Mouse (Mus musculus) CH12F3 (cell line): ENCODE results near the gene Sort1.
"Not testable (repeated sequence)": the region's sequence is repeated elsewhere in the genome, so short reads cannot be mapped to it uniquely, and the experiment has no call there.

Source experiments
- in situ Hi-C: fragments of 300-500 bp; cut with MboI; formaldehyde crosslinking; loops from 2 replicates; pipeline ENCODE4 v1.14.3; 2020; ENCODE audit warnings: low sequenced_read_pairs

Gene Sort1

DNA sequence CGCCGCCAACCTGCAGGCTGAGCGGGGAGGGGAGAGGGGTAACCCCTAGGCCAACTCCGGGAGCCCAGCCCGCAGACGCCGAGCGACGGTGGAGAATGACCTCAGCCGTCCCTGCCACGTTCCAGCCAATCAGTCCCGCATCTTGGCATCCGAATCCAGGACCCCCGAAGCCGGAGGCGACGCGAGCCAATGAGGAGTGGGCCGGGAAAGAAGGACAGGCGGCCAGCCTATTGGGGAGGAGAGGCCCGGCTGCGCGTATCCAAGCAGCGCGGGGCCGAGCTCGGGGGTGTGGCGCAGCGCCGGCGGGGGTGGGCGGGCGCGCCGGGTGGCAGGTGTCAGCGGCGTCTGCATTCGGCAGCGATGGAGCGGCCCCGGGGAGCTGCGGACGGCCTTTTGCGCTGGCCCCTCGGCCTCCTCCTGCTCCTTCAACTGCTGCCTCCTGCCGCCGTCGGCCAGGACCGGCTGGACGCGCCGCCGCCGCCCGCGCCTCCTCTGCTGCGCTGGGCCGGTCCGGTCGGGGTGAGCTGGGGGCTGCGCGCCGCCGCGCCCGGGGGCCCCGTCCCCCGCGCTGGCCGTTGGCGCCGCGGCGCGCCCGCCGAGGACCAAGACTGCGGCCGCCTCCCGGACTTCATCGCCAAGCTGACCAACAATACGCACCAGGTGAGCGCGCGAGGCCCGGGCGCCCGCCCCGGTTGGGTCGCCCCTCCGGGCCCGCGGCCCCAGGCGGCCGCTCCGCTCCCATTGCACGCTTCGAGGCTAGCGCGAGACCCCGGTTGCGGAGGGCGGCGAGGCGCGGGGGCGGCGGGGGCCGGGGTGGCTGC lies at the start of gene Sort1:
Sort1 (plus strand) TSS at position 302 of the 821 bp plus-strand sequence.
- in situ Hi-C loops: no loop called here

DNA sequence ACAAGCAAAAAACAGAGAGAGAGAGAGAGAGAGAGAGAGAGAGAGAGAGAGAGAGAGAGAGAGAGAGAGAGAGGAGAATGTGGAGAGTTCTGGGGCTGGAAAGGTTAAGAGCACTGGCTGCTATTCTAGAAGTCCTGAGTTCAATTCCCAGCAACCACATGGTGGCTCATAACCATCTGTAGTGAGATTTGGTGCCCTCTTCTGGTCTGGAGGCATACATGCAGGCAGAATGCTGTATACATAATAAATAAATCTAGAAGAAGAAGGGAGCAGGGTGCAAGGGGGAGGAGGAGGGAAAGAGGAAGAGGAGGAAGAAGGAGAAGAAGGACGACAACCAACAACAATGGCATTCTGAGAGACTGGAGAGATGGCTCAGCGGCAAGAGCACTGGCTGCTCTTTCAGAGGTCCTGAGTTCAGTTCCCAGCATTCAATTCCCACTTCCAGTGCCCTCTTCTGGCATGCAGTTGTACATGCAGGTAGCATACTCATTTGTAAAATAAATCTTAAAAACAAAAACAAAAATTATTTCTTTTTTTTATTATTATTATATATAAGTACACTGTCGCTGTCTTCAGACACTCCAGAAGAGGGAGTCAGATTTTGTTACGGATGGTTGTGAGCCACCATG lies 46.3 kb upstream of the Sort1 start:
- in situ Hi-C loops: not testable (repeated sequence)

DNA sequence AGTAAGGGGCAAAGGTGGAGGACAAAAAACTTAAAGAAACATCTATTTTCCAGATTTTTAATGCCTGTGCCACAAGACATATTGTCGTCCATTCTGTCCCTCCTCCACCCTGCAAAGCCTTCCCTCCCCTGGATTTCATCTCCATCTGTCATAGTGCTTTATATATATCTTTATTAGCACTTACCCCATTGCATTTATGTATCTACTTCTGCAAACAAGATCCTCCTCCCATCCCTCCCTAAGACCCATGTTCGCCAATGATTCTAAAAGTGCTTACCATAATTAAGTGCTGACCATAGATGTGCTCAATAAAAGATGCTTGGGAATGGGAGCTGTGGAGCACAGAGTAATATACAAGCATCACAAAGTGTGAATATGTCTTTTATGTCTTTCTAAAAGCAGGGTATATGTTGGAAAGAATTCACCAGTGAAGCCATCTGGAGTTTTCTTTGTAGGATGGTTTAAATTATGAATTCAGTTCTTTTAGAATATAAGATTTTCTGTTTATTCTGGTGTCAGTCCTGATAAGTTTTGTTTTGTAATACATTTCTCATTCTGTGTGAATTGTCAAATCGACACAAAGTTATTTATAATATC lies 42.5 kb upstream of the Sort1 start:
- in situ Hi-C loops: no loop called here

DNA sequence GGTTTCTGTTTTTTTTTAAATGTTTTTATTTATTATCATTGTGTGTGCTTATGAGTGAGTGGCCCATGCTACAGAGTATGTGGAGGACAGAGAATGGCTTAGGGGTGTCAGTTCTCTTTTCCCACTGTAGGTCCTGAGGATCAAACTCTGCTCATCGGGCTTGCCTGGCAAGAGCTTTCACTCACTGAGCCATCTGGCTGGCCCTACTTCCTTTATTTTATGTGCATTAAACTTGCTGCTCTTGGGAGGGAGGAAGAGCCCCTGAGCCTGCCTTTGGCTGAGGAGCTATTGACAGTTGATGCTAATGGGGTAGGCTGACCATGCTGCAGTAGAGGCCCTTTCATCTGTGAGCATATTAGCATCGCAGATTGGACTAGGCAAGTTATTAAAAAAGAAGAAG lies 37.0 kb upstream of the Sort1 start:
- in situ Hi-C loops: no loop called here

DNA sequence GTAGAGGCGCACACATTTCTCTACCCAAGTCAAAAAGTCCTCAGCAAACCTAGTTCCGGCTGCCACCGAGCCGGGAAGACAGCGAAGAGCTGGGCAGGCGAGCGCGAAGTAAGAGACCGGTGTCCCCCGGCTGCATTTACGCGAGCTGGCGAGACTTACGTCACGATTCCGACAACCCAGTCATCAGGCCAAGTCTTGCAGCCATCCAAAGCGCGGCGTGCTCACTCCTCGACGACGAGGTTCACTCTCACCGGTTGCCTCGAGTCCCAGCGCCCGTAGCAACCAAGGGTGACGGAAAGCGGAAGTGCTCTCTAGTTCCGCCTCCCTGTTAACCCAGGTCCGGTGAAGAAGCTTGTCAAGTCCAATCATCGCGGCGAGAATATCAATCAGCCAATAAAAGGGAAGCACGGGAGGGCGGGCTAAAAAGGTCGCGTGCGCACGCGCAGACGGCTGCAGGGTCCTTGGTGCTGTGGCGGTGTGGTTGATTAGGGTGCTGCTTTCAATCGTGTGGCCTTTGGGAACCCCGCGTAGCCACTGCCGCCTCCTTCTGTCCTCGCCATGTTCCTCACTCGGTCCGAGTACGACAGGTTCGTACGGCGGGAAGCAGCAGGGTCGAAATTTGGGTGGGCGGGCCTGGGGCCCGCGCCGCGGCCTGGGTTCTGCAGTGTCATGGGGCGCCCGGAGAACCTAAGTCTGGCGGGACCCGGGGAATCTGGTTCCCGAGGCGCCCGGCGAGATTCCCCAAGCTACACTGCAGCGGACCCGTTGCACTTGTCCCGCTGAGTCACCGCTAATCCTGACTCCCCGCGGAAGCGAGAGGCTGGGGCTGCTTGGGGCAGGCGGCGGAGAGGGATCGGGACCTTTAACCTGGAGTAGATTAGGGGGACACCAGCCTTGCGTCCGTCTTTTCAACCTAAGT lies 26.9 kb upstream of the Sort1 start, which contains the start of gene Psma5:
Psma5 (plus strand) TSS at position 208 of the 919 bp plus-strand sequence.
- in situ Hi-C loops: no loop called here

DNA sequence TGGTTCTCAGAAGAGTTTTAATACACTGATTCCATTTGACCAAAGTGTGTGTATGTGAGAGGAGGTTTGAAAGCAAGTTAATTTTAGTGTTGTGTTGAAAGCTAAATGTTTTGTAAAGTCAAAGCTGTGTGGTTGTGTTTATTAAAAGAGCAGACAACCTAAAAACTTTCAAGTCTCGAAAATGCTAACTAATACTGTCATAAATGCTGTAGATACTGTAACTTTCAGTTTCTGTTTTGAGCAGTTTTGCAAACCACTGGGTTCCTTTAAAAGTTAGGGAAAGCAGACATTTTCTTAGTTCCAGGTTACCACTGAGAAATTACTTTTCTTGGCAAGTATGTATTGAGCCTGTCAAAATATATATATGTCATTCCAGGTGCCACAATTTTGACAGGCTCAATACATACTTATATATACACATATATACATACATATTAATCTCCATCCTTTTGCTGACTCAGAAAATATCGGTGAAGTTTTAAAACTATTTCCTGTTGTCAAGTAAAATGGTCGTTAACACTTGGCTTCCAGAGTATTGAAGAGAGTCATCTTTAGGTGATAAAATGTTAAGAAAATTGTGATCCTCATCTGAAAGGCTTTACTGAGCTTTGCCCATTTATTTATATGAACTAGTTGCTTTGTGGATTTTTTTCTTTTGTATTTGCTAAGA lies 25.9 kb upstream of the Sort1 start:
- in situ Hi-C loops: no loop called here

DNA sequence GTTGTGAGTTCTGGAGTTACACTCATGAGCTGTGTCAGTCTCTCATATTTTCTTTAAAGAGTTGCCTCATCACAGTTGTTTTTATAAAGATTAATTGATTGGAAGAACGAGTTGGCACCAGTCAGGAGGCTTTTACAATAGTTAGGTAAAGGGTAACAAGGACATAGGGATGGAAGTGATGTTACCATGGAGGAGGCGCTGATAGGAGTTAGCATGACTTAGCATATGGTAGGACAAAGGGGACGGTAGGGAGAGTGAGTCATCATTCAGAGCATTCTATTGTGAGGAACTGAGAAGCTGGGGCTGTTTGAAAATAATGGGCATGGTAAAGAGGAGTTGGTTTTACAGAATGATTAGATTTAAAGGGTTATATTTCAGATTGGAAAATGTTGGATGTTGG lies 24.6 kb upstream of the Sort1 start:
- in situ Hi-C loops: no loop called here

DNA sequence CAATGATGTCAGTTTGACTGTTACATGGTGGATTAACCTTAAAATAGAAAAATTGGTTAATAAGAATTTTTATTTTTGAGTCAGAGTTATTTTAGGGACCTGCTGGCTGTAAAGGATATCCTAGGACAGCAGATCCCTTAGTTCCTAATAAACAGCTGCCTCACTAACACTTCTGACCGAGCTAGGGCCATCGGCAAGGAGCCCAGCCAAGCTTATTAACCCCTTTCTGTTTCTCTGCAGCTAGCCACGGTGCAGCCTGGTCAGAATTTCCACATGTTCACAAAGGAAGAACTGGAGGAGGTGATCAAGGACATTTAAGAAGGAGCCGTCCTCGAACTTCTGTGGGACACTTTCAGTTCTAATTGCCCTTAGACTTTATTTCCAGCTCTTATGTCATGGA lies 4.4 kb upstream of the Sort1 start:
- in situ Hi-C loops: loop anchor here (5.0 kb wide), 1 partner anchor 108 kb away; no protein-coding TSS in a partner anchor

DNA sequence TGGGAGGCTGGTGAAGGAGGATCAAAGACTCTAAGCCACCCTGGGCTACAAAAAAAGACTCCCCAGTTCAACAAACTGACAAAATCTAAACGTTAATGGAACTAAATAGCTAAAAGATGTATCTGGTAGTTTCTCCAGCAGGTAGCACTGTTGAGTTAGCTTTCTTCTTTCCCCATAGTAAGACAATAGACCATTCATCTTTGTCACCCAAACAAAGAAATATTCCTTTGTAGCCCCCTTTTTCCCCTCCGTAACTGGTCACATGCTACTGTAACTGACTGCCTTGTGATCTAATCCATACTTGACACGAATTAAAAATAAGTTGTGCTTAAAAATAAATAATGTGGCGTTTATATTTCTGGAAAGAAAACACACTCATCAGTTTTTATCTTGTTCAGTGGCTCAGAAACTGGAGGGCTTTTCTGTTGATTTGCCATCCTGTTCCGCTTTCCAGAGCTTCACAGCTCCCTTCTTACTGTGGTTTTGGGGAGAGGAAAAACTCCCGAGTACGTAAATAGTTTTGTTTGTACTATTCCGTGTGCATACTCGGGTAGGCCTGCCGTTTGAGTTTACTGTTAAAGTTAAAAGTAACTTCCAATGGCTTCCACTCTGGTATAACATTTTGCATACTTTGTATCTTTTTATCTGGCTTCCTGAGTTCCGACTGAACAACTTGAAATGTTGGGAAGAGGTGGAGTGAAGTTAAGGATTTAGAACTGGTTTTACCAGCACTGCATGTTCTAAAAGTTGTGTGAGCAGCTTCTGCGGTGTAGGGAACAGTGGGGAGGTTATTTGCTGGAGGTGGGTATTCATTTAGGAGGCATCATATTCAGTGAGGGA lies 1.3 kb upstream of the Sort1 start:
- in situ Hi-C loops: no loop called here

DNA sequence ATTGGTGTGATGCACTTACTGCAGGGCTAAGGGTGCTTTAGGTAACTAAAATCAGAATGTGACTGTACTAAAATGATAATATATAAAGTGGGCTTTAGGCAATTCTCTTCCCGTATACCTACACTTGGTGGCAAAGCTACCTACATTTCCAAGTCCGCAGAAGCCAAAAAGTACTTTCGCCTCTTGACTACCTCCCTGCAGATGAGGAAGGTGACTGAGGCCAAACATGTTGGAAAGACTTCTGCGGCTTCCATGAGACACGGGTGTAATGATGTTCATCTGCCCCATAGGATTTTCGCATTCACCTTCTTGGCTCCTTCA lies 681 bp upstream of the Sort1 start:
- in situ Hi-C loops: no loop called here

DNA sequence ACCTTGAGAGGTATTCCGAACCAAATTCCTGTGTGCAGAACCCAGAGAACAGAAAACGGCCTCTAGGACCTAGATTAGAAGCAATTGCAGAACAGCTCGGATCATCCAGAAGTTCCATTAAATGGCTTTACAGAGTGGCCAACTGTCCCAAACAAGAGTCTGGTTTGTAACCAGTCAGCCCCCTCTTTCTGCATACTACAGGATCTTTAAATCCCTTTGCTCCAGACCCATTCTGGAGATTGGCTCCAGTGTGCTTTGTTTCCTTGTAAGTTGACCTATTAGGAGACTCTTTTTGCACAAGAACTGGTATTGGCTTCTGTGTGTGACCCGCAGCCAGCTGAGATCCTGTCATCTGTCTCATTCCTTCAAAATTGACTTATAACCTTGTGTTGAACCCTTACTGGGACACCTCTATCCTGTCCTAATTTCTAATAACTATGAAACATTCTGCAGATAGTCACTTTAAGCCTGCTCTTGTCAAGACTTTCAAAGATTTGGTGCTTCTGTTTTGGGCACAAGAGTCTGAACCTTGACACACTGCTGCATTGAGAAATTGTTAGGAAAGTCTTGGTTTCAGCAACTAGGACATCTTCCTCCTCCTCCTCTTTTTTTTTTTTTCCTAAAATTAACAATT lies 1.3 kb downstream of the Sort1 start:
- in situ Hi-C loops: no loop called here

DNA sequence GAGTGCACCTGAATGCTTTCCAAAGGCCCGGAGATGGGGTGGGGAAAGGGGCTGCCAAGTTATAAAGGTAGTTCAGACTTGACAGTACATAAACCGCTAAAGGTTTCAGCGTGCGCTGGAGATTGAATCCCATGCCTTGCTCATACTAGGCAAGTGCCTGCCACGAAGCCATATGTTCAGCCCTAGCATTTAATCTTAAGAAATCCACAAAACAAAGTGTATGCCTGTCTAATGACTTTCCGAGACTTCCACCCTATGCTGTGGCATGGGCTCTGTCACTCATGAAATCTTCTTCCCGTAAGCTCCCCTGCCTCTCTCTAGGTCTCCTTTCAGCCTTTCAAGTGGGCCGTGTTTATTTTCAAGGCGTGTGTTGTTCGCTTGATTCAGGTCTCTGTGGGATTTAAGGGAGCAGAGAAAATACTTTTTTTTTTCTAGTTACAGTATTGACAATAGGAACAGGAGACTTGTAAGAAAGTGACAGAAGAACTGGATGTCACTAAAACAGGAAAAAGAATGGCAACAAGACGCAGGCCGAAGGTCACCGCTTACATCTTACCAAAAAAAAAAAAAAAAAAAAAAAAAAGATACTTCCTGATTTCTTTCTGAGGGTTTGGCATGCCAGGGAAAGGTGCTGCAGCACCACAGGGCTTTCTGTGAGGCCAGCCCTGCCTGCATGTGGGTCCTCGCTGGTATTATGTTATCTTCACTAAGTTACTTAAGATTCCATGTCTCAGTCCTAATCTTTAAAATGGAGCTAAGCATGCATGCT lies 3.0 kb downstream of the Sort1 start:
- in situ Hi-C loops: no loop called here

DNA sequence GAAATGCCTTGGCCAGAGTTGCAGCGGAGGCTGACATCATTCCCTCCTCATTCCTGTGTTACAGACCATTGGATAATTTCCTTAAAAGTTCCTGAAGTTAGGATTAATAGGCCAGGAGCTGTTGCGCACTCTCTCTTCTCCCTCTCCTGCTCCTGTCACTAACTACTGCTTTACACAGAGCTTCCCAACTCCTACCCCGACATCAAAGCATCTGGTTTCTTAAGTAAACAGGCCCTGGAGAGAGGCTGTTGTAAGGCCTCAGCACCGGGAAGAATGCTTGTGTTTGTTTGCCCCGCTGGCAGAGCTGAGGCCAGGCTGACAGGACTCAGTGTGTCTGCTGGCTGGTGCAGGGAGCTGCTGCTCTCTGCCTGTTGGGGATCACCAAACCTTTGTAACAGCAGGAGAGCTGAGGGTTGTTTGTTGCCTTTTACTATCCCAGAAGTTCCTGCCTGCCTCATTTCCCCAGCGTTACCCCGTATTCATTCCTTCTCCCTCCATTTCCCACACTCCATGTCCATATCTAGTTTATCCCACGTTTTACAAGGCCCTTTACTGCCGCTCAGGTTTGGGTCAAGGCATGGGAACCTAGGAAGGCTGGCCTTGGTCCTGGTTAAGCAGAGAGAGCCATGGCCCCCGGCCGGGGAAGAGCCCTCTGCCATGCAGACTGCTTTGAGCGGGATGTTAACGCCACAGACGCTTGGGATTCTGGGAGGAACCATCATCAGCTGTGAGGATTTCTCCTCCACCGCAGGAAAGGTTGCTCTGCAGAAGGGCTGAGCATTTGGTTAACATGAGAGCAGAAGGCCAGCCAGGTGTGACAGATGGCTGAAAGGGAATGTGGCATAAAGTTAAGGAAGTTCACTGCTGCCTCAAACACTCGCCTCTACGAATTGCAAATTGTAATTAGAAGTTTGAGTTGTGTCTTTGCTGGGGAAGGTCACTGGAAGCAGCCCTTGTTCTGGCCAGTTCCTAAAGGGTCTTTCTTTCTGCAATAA lies 4.2 kb downstream of the Sort1 start:
- in situ Hi-C loops: no loop called here

DNA sequence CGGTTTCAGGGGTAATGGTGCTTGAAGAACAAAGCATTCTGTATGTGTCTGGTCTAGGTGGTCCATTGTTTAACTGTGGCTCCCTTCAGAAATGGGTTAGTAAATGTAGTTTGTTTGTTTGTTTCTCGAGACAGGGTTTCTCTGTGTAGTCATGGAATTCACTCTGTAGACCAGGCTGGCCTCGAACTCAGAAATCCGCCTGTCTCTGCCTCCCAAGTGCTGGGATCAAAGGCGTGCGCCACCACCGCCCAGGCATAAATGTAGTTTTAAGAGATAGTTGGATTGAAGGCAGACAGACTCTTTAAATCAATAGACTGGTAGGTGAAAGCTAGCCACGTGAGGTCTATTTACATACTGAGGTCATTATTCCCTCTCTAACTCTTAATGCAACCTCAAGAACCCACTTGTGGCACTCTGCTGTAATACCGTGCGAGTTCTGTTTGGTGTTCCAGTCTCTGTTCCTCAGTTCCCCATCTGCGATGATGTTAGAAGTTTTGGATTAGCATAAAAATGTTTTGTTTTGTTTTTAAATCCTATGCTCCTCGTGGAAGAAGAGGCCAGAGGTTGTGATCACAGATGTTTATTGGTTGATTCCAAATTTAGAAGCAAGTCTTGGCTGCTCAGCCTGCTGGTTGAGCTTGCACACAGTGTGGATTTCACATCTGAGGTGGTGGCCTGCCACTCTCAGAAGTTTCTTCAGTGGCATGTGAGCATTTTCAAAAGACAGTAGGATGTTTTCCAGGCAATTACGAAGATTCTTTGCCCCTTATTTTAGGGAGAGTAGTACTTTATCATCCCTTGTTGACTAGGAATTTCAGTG lies 5.6 kb downstream of the Sort1 start:
- in situ Hi-C loops: no loop called here

DNA sequence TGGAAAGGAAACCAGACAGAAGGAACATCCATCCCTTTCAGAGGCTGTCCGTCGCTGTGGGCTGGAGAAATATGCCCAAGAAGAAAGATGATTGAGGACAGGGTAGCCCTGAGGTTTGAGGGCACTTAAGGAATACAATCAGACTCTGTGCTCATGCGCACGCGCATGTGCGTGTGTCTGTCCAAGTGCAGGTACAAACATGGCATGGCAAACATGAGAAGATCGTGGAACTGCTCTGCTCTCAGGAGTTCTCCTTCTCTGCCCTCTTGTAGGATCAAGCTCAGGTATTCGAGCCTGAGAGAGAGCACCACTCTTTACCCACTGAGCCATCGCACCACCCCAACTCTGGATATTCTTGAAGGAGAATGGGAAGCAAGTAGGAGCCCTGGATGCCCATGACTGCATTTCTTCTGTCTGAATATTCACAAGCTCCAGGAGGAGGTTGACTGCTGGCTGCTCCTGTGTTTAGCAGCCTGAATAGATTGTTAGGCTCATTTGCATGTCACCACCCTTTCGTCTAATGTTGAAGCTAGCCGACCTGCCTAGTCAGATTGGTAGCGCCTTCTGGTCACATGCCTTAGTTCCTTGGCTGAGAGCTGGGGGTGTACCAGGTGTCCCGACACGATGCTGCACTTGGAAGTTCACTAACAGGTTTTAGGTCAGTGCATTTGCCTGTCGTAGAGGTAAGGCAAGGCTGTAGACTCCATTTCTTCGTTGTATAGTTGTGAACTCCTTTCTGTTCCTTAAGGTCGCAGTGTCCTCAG lies 7.3 kb downstream of the Sort1 start:
- in situ Hi-C loops: no loop called here

DNA sequence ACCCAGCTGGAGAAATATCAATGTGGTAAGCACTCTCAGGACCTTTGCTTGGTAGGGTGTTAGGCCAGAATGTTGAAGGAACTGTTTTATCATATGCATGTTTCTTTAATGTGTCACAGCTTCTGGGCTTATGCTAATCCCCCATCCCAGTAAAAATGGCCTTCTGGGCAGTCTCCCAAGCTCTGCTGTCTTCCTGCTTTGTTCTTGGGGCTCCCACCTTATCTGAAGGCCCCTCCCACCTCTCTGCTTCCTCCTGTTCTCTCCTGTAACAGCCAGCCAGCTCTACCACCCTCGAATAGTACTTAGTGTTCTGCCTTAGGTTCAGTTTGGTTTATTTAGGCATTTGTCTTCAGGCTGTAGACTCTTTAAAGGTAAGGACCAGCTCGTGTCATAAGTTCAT lies 10.5 kb downstream of the Sort1 start:
- in situ Hi-C loops: no loop called here
